Mouse (Mus musculus) myocyte (in vitro differentiated cells): Measurements from ENCODE around the gene Tnxb.

ENCODE experiments used
- CEBPB ChIP-seq: IDR thresholded peaks from 2 replicates; pipeline ENCODE4 v1.6.1; 2011; ENCODE audit warnings: mild to moderate bottlenecking, moderate library complexity; ENCODE audit not compliant: poor library complexity, insufficient read depth, severe bottlenecking
- MAX ChIP-seq: IDR thresholded peaks from one replicate; pipeline ENCODE4 v1.6.1; 2011; ENCODE audit warnings: low read depth, mild to moderate bottlenecking, control low read depth
- POLR2A ChIP-seq: IDR thresholded peaks from one replicate; pipeline ENCODE4 v1.6.1; 2011; ENCODE audit warnings: low read depth, mild to moderate bottlenecking, control low read depth, moderate library complexity; ENCODE audit not compliant: insufficient read length
- TCF12 ChIP-seq: IDR thresholded peaks from one replicate; pipeline ENCODE4 v1.6.1; 2011; ENCODE audit warnings: mild to moderate bottlenecking, control low read depth; ENCODE audit not compliant: poor library complexity, insufficient read depth, severe bottlenecking
- USF1 ChIP-seq: IDR thresholded peaks from one replicate; pipeline ENCODE4 v1.6.1; 2011; ENCODE audit warnings: low read depth, mild to moderate bottlenecking, control low read depth, moderate library complexity

DNA sequence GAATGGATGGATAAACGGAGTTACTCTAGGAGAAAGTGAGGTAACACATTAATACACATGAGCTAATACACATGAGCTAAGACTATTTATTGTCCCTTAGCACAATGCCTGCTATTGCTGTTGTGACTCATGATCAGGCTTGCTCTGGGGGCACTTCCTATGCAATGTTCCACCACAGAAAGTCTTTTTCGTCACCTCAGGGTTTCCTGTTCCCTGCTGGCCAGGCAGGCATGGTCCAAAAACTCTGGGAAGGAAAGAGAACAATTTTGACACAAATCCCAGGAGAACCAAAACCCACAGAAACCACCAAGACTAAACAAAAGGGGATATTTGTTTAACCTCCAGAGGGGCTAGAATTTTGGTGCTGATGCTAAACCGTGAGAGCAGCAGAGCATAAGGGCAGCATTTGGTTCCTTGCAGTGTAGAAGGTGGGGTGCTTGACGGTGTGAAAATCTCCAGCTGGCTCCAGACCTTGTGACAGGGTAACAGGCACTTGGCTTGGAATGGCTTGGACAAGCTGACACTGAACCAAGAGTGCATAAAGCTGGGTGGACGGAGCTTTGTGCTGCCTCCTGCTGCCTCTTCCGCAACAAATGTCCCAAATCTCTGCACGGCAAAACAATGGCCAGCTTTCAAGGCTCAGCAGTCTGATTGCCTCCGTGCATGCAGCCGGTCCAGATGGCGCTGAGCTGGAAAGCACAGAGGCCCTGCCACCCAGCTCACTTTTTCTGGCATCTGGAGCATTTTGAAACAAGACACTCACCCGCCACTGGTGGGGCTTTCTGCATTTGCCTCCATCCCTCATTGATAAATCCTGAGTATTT, 29.3 kb upstream of the Tnxb start:
- no peak for TF ChIP-seq POLR2A
- TF ChIP-seq USF1: no peak
- TF ChIP-seq MAX: no peak
- TF ChIP-seq CEBPB: no peak
- no peak for TF ChIP-seq TCF12
